Mouse (Mus musculus) WW6 (cell line): ENCODE data around the gene Unc5b.

ENCODE experiments used
- DNase-seq: peaks from one replicate; pipeline ENCODE4 v3.0.0-alpha.2; 2013; ENCODE audit warnings: low read depth, low spot score

The Unc5b gene

DNA sequence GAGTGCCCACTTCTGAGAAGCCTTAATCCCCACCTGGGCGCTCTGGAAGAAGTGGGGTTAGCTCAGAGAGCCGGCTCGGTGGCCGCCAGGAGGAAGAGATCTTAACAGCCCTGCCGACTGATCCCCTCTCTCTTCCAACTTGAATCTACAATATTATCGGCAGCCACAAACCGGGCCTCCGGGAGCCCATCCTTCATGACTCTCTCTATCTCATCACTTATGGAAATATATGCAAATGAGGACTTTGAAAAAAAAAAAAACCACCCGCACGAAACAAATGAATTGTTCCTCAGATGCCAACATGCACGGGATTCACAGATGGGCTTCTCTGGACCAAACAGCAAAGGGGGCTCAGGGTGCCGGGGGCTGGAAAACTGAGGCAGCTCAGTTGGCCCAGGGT, 109.7 kb downstream of the Unc5b start:
- no peak for DNase-seq

DNA sequence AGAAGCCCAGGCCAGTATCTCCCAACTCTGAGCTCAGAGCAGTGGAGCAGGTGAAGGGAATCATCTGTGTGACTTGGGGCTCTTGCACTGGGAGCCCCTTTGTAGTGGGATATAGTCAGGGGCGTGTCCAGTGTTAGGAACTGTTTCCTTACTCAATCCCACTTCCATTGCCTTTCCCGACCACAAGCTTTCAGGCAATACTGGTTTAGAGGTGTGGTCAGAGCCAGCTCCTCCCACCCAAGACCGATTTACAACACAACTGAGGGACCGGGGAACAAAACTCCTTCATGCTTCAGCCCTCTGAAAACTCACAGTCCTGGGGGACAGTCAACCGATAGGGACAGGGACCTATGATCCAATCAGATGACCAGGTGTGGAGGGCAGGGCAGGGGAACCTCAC, 110.9 kb downstream of the Unc5b start:
- DNase-seq, result no peak

DNA sequence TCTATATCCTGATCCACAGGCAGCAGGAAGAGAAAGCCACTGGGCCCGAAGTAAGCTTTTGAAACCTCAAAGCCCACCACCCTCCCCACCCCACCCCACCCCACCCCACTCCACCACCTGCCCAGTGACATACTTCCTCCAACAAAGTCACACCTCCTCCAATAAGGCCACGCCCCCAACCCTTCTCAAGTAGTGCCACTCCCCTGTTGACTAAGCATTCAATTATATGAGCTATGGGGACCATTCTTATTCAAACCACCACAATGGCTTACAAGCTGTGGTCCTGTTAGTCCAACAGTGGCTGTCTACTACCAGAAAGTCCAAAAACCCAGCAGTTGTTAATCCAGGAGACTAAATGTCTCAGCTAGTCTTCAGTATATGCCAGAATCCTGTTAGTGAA, 112.9 kb downstream of the Unc5b start:
- no peak for DNase-seq

- DNase-seq, result no peak
These were observed 114.9 kb downstream of the Unc5b start for GRCm38 (mm10) chr10:60716449-60716848.
